Comparison of ENCODE assay signal across 12 mouse cellular contexts in the genomic region with DNA sequence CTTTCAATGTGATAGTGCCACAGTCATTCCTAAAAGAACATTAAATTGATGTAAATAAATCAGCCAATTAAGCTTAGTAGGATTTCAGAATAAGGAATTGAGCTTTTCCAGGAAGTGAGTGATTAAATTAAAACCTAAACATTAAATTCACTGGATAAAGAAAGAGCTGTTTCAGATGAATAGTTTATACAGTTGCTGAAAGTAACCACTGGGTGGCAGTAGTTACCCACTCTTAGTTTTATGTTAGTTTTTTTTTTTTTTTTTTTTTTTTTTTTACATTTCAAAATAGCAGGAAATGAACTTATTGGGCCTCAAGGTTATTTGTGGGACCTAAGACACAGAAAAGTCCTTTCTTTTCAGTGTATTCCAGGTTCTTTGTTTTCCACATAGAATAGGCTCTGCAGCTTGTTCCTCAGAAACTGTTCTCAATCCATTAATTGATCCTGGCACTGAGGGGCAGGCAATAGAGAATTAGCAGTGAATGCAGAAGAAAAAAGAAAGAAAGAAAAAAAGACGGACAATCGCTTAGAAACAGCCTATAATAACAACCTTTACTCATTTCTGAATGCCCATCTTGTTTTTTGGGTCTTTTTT.
DNase-seq lines count a peak whose midpoint lies in the region; ATAC-seq and TF ChIP-seq lines count a peak whose summit lies in the region.
"Had no signal": no experiment of that assay in that cellular context is flagged by ENCODE, and none has a peak within 500 bp of the region (broad histone marks: within the 10 kb centered on the region; RNA-seq: fewer than 3 reads in every experiment).

No protein-coding gene starts in this region.

- H3K27me3 ChIP-seq in heart, adult 2 months (ENCODE audit: control insufficient read depth, insufficient read depth, low read length), result no peaks in the 10 kb centered on the region
- H3K27me3 ChIP-seq in lung, postnatal 0 days (replicated peaks; ENCODE audit: insufficient read depth, low read length), result no peaks in the 10 kb centered on the region
- H3K27me3 ChIP-seq: limb, embryonic 12.5 days had no signal

- no peak overlapping the region for H3K9ac ChIP-seq in heart, adult 2 months (ENCODE audit: low read depth, low read length)
- H3K9ac ChIP-seq in lung, postnatal 0 days (replicated peaks; ENCODE audit: low read depth), result no peak overlapping the region
- H3K9ac ChIP-seq: limb, embryonic 12.5 days had no signal

- no peak for DNase-seq in heart, adult 2 months
- DNase-seq in heart, adult 18-20 months, result no peak
- DNase-seq in lung, postnatal 0 days (ENCODE audit: low spot score), result peak; percentile 55
- no peak for DNase-seq in lung, adult 2 months
- DNase-seq in R1 (ENCODE audit: low read depth, low spot score), result peak; percentile 10
- peak; percentile 1 for DNase-seq in naive thymus-derived CD4-positive, alpha-beta T cell, adult 2 months (ENCODE audit: low read depth)
- no peak for DNase-seq in right cerebral cortex, postnatal 14 days
- no peak for DNase-seq in adrenal gland, postnatal 25 days
- DNase-seq: cerebellum, adult 11 months had no signal

- H3K27ac ChIP-seq in heart, adult 2 months, result no peak overlapping the region
- no peak overlapping the region for H3K27ac ChIP-seq in lung, postnatal 0 days (ENCODE audit: low read length)
- H3K27ac ChIP-seq: limb, embryonic 12.5 days had no signal

- H3K4me1 ChIP-seq in heart, adult 2 months (ENCODE audit: control insufficient read depth, insufficient read depth, low read length), result no peaks in the 10 kb centered on the region
- no peaks in the 10 kb centered on the region for H3K4me1 ChIP-seq in lung, postnatal 0 days (ENCODE audit: insufficient read depth, low read depth, low read length)
- H3K4me1 ChIP-seq in lung, adult 2 months (ENCODE audit: control insufficient read depth, insufficient read depth, low read length), result no peaks in the 10 kb centered on the region
- H3K4me1 ChIP-seq: limb, embryonic 12.5 days had no signal

- TF ChIP-seq CTCF in heart, adult 2 months (IDR thresholded peaks at IDR 0.05), result peak; percentile 64
- peak; percentile 56 for TF ChIP-seq CTCF in lung, postnatal 0 days (IDR thresholded peaks at IDR 0.05)
- TF ChIP-seq CTCF in lung, adult 2 months (IDR thresholded peaks at IDR 0.05; ENCODE audit: insufficient read depth, low read length), result no peak

- no peak overlapping the region for H3K4me2 ChIP-seq in lung, postnatal 0 days (replicated peaks; ENCODE audit: low read depth, low read length)
- H3K4me2 ChIP-seq: limb, embryonic 12.5 days had no signal

- H3K4me3 ChIP-seq in heart, adult 2 months, result no peak overlapping the region
- H3K4me3 ChIP-seq in lung, postnatal 0 days (ENCODE audit: low read depth, low read length), result no peak overlapping the region
- H3K4me3 ChIP-seq in lung, adult 2 months (replicated peaks; ENCODE audit: extremely low read depth, low read depth, low read length), result no peak overlapping the region
- H3K4me3 ChIP-seq: limb, embryonic 12.5 days; myocyte had no signal

- no peaks in the 10 kb centered on the region for H3K36me3 ChIP-seq in heart, adult 2 months (ENCODE audit: control insufficient read depth, insufficient read depth, low read length)
- no peaks in the 10 kb centered on the region for H3K36me3 ChIP-seq in lung, postnatal 0 days (ENCODE audit: insufficient read depth, low read length)
- H3K36me3 ChIP-seq: limb, embryonic 12.5 days had no signal

- ATAC-seq in lung, postnatal 0 days, result no peak
- ATAC-seq: hindbrain, embryonic 16.5 days had no signal

- TF ChIP-seq EP300 in heart, adult 2 months (IDR thresholded peaks at IDR 0.05; ENCODE audit: insufficient read depth, low read depth, low read length), result no peak
- TF ChIP-seq EP300 in lung, postnatal 0 days (IDR thresholded peaks at IDR 0.05), result no peak

- TF ChIP-seq POLR2A in heart, adult 2 months (IDR thresholded peaks at IDR 0.05; ENCODE audit: insufficient read depth, low read depth, low read length), result no peak
- TF ChIP-seq POLR2A in lung, adult 2 months (IDR thresholded peaks at IDR 0.05; ENCODE audit: borderline replicate concordance, extremely low read depth, low read depth, low read length), result no peak

- no peaks in the 10 kb centered on the region for H3K79me2 ChIP-seq in heart, adult 2 months (replicated peaks; ENCODE audit: control insufficient read depth, insufficient read depth, low read length)

- H3K9me3 ChIP-seq in lung, postnatal 0 days (ENCODE audit: low read length), result no peaks in the 10 kb centered on the region
- H3K9me3 ChIP-seq: limb, embryonic 12.5 days had no signal

- intact Hi-C loops in heart, adult 2 months (cut with DNase I), result no loop called here

- WGBS in heart, adult 2 months, result 20% methylated on average over 2 of the region's 2 CpGs
- 41% methylated on average over 2 of the region's 2 CpGs for WGBS in lung, postnatal 0 days
- WGBS in lung, adult 2 months, result 37% methylated on average over 2 of the region's 2 CpGs

Comparison
In these comparisons a context has a peak if more than half of its experiments do, and no peak if none do; other contexts are left out.
1. DNase-seq: peak in lung, postnatal 0 days (single experiment), R1 (single experiment) and naive thymus-derived CD4-positive, alpha-beta T cell, adult 2 months (single experiment); none in heart, adult 2 months (0 of 2), heart, adult 18-20 months (0 of 2), lung, adult 2 months (single experiment), right cerebral cortex, postnatal 14 days (single experiment) and adrenal gland, postnatal 25 days (single experiment).